Mouse (Mus musculus) erythroblast, embryonic 14.5 days (primary cell): Measurements from ENCODE around the gene Hlf.

Experiments
- GATA1 ChIP-seq: IDR thresholded peaks from 2 replicates; pipeline ENCODE4 v1.6.1; 2012; ENCODE audit warnings: low read length, inconsistent platforms, mixed read lengths
- TAL1 ChIP-seq: IDR thresholded peaks from 3 replicates; pipeline ENCODE4 v1.6.1; 2012; ENCODE audit warnings: low read length, inconsistent platforms, mixed read lengths

DNA sequence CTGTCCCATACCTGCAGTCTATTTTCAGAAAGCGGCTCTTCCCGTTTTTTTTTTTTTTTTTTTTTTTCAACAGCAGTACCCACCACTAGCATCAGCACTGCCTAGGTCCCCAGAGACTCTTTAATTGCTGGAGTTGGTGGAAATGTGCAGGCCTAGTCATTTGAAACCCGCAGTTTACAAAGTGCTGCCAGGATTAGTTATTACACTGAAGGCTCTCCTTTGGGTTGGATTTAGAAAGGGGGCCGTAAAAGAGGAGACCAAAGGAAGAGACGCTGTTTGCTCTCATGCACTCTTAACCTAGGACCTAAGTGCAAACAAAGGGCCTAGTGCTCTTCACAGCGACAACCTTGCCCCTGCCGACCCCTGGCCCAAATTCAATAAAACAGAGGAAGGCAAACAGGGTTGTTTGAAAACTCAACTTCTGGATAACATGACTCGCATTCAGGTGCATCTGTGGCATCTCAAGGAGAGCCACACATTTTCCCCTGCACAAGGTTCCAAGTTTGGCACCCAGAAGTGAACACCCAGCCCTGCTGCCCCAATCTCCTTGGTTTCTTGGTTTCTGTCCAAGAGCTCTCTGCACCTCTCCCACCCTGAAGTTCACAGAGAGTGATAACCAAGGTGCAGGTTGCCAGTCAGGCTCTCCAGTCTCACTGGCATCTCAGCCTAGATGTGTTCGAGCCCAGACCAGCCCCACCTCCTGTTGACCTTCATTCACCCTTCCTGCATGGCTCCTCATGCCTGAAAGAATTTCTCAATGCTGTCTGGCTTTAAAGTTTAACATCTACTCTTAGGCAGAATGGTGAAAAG, 34.0 kb downstream of the Hlf start:
- TF ChIP-seq GATA1 (no peak), TAL1 (no peak)
